Mouse (Mus musculus) G1E-ER4 (cell line): ENCODE data around the gene Il25. TPM values are rescaled to one million over a fixed set of nuclear protein-coding genes. Genes with fewer than 3 reads are reported as not detected.

ENCODE experiments used
- GATA1 ChIP-seq: IDR thresholded peaks from one replicate; pipeline ENCODE4 v1.8.0; 2012; ENCODE audit warnings: low read length, inconsistent platforms
- polyA plus RNA-seq: library from polyadenylated mRNA; stranded (reverse); fragments of >175 nt; gene quantifications from 2 replicates; pipeline ENCODE4 v1.2.3, GENCODE M21; 2012

The Il25 gene
- polyA plus RNA-seq, 1 experiment: not detected

- no peak for TF ChIP-seq GATA1
Observed at GRCm38 (mm10) chr14:54920076-54920685, 12.3 kb upstream of the Il25 start.

- no peak for TF ChIP-seq GATA1
Observed at GRCm38 (mm10) chr14:54924641-54925348, 7.7 kb upstream of the Il25 start.

- TF ChIP-seq GATA1: no peak
Observed at GRCm38 (mm10) chr14:54925349-54926342, 6.8 kb upstream of the Il25 start, which contains the start of gene Efs. TSS of gene Efs (minus strand) at chr14:54926126.

GRCm38 (mm10) chr14:54926401-54927158 is 5.9 kb upstream of the Il25 start:
- TF ChIP-seq GATA1: no peak

- no peak for TF ChIP-seq GATA1
Observed at GRCm38 (mm10) chr14:54927296-54927695, 5.2 kb upstream of the Il25 start.

- no peak for TF ChIP-seq GATA1
Observed at GRCm38 (mm10) chr14:54929801-54930200, 2.7 kb upstream of the Il25 start.

GRCm38 (mm10) chr14:54930431-54930830 is 2.1 kb upstream of the Il25 start:
- no peak for TF ChIP-seq GATA1

GRCm38 (mm10) chr14:54935904-54936830 is 3.7 kb downstream of the Il25 start, which contains the start of gene Cmtm5:
TSS of gene Cmtm5 (plus strand) at chr14:54936261.
- no peak for TF ChIP-seq GATA1

- no peak for TF ChIP-seq GATA1
Observed at GRCm38 (mm10) chr14:54936831-54937160, 4.3 kb downstream of the Il25 start.

- TF ChIP-seq GATA1: no peak
Observed at GRCm38 (mm10) chr14:54937361-54938182, 5.1 kb downstream of the Il25 start.

- no peak for TF ChIP-seq GATA1
Observed at GRCm38 (mm10) chr14:54938431-54939219, 6.1 kb downstream of the Il25 start.

- no peak for TF ChIP-seq GATA1
Observed at GRCm38 (mm10) chr14:54939434-54940175, 7.1 kb downstream of the Il25 start.

GRCm38 (mm10) chr14:54940176-54940530 is 7.7 kb downstream of the Il25 start:
- no peak for TF ChIP-seq GATA1
